Mouse (Mus musculus): Measurements from ENCODE around the gene Setd4.

DNA sequence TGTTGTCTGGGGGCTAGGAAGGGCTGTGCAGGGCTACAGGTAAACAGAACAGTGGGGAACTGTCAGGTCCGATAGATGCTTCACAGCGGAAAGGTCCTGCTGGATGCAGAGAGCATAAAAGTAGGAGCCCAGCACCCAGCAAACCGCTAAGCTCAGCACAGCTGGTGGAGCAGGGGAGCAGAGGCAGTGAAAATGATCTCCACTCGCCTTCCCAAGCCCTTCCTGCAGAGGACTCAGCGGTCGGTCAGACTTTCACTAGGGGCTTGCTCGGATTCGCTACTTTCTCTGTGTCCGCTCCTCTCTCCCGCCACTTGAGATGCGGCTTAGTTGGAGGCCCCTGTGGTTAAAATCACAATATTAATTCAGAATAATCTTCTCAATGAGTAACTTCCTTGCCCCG is 45.4 kb downstream of the Setd4 start:
- TF ChIP-seq CTCF (IDR thresholded peaks at IDR 0.05; ENCODE audit: borderline replicate concordance, insufficient read depth, low read length) (no peak), POLR2A (IDR thresholded peaks at IDR 0.05; ENCODE audit: low read depth, low read length) (no peak)
